Mouse (Mus musculus) spleen, adult 2 months (tissue): ENCODE data around the gene Apoa2.

ENCODE experiments used
- CTCF ChIP-seq: fragments of 200-500 bp; IDR thresholded peaks from 2 replicates; pipeline ENCODE4 v1.5.1; 2011; ENCODE audit warnings: mild to moderate bottlenecking, inconsistent platforms; ENCODE audit not compliant: insufficient read depth, insufficient read length, insufficient replicate concordance; ENCODE audit errors: extremely low read depth
- POLR2A ChIP-seq: fragments of 200-500 bp; IDR thresholded peaks from 2 replicates; pipeline ENCODE4 v1.6.1; 2011; ENCODE audit warnings: low read depth, low read length, inconsistent platforms

DNA sequence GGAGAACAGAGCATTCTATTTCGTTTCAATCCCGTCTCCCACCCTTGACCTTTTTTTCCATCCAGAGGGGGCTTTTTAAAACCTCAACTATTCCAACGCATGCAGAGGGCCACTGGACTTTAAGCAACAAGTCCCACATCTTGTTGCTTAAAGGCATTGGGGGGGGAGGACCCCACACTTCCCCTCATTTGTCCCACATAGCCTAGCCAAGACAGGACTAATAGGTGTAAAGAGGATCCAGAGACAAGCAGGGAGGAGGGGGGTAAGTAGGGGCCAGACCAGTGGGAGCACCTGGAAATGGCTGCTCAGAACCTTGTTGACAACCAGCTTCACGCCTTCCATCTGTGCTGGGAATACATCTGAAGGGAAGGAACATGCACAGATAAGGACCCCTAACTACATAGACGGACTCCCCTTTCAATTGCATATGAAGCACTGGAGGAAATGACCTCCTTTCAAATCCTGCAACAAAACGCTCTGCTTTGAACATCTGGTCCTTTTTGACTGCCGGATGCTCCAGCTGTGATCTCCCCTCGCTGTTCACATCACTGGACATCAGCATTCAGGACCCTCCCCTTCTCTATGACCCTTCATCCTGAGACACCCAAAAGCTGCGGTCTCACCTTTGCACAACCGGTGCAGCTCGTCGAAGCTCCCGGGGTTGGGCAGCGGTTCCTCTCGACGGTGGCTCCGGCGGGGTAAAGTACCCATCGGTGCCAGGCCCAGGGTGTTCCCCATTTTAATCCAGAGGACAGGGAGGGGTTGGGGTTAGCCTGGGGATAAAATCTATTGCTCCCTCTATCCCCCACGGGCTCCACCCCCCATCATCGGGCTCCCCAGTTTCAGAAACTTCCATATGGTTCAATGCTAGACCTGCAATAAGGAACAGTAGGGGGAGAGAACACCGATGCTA is 3.3 kb upstream of the Apoa2 start:
- TF ChIP-seq CTCF (no peak), POLR2A (no peak)
